Mouse (Mus musculus) ovary, postnatal 14 days (tissue): ENCODE results near the gene Gpr68.

Experiments used
- DNase-seq: peaks from one replicate; pipeline ENCODE4 v3.0.0; 2022; ENCODE audit warnings: low spot score

Gpr68 gene

DNA sequence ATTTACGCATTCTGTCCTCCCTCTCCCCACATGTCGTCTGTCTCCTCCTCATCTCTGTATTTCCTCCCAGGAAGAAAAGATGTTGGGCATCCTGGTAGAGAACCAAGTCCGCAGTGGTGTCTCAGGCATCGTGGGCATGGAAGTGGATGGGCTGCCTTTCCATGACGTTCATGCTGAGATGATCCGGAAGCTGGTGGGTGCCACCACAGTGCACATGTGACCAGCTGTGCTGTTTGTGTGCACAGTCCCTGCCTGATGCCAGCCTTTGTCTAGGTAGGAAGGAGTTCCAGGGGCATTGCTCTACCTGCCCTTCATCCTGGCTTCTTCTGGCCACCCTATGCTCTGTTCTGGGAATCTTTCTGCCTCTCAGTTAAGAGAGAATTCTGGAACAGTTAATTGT lies 36.8 kb downstream of the Gpr68 start:
- DNase-seq: no peak

DNA sequence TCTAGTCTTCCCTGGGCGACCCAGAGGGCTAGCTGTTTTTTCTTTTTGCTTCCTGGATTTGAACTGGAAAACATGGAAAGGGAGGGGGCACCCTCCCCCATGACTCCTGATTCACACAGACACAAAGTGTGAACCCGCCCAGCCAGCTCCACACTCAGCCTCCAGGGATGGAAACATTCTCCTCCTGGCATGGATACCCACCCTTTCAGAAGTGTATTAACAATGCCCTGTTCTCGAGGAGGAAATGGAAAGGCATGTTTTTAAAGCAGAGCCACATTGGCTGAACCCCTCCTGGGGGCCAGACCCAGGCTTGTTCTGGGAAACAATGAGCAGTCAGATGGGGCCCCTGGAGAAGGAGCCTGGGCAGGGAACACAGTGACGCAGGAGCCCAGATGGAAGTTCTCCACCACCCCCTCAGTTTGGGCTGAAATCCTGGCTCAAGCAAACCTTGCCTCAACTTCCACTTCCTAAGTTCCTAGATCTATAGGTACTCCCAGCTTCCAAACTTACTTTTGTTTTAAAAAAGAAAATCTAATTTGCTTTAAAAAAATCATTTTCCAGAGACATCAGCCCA lies 39.9 kb downstream of the Gpr68 start:
- DNase-seq: no peak

DNA sequence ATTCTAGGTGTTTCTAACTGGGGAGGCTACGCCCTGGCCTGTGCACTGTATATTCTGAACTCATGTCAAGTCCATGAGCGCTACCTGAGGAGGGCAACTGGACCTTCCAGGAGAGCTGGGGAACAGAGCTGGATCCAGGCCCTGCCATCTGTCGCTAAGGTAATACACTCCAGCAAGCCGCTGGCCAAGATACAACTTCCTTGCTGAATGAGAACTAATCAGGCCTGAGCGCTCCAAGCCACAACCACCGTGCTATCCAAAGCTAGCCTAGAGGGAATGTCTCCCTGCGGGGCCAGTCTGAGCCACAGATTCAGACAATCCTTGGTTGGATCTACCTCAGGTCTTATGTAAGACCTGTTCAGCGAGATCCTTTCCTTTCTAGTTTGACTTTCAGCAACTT lies 40.9 kb downstream of the Gpr68 start:
- DNase-seq: no peak

DNA sequence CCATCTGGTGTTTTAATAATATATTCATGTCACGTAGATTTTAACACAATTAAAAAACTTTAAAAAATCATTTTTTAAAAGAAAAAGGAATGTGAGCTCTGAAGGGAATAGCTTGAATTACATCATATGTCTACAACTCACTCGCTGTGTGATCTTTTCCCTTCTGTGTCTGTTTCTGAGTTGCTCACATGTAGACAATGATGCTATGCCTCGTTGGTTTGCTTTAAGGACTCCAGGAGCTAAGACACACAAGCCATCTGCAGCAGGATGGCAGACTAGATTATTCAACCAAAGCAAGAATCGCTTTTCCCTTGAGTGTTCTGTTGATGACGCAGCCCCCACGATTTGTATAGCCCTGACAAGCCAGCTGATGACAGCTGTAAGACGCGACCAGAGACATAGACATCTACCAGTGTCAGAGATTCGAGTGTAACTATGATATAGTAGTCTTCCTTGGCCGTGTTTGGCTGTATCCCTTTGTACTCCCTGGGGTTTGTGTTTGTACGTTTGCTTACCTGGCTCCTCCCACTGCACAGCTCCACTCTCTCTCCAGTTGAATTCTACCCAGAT lies 42.4 kb downstream of the Gpr68 start:
- no peak for DNase-seq

DNA sequence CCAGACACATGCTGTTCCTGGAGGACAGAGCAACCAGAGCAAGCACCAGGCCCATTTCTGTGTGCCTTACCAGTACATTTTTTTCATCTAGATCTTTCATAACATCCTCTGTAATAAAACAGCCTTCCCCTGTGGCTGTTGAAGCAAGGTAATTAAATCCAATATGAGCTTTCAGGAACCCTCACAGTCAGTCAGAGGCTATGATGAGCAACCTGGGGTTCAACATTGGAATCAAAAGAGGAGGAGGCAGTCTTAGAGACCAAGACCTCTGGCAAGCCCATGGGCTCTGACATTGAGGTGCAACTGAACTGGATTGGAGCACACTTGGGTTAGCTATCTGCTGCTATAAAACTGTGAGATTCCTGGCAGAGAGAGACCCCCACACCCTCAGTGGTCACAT lies 42.9 kb downstream of the Gpr68 start:
- DNase-seq: no peak

DNA sequence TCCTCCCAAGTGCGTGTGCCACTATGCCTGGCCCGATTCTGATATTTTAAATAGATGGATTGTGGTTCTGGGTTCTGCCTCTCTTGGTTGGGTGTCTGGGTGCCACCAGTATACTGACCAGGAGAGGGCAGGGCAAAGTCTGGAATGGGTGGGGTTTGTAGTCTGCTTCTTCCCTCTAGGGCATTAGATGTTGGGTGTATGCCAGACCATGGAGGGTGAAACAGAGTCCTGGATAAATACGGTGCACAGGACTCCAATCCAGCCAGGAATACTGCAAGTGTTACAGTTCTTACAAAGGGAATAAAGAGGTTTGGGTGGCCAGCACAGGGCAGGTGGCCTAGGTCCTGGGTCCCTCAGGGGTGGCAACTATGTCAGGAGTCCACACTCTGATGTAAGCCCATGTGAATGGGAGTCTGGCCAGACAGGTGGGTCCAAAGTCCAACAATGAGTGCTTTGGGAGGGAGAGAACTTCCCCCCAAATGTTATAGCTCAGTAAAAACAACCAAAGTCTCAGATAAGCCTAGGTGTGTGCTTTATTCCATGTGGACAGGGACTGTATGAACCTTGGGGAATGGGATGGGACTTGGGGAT lies 45.0 kb downstream of the Gpr68 start:
- no peak for DNase-seq

DNA sequence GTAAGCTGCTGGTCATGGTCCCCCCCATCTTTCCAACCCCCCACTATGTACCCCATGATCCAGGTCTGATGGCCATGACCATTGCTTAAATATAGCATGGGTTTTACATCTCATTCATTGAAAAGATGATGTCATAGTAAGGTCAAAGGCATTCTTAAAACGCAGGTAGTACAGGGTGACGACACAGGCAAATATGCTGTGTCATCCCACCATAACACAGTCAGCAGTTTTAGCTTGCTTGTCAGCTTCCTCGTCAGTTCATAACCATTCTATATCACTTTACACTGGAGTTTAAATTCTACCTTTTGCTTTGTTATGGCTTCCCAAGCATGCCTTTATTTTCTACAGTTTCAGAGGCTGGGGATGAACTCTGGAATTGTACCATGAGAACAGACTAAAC lies 45.7 kb downstream of the Gpr68 start:
- DNase-seq: no peak

DNA sequence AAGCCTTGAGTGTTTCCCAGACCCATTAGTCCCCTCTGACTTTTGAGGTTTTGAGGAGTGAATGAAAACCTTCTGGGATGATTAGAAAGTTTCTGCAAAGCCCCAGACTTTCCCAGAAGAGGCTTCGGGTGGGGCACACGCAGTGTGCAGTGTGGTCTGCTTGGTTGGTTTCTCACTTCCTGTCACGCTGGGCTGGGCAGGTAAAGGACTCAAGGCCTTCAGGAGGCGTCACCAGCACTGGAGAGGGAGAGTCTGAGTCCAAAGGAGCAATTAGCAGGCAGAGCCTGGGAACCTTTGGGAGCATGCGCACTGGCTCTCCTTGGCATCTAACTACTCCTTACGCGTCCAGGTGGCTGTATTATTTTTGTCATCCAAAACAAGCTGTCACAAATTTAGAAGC lies 50.2 kb downstream of the Gpr68 start:
- no peak for DNase-seq

DNA sequence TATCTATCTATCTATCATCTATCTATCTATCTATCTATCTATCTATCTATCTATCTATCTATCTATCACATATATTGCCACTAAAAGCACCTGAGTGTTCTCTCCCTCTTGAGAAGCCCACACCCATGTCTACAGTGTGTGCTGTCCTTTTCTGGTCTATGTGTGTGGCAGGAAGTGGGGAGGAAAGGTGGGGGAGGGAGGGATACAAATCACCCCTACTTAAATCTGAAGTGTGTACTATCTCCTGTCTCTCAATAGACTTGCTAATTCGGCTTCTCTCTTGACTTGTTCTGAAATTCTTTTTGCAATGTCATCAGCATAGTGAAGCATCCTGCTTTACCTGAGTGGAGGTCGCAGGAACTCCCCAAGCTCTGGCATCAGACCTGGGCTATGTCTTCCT lies 51.7 kb downstream of the Gpr68 start:
- no peak for DNase-seq

DNA sequence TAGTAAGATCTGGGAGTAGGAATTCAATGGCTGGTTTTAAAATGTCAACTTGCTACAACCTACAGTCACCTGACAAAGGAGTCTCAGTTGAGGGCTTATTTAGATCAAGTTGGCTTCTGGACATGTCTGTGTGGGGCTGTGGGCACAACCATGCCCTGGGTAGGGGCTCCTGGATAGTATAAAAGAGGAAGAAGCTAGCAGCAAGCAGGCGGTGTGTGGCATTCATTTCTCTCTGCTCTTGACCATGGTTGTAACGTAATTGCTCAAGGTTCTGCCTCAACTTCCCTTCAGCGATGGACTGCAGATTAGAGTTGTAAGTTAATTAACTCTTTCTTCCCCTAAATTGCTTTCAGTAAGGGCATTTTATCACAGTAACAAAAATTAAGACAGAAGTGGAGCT lies 55.6 kb downstream of the Gpr68 start:
- DNase-seq: no peak

DNA sequence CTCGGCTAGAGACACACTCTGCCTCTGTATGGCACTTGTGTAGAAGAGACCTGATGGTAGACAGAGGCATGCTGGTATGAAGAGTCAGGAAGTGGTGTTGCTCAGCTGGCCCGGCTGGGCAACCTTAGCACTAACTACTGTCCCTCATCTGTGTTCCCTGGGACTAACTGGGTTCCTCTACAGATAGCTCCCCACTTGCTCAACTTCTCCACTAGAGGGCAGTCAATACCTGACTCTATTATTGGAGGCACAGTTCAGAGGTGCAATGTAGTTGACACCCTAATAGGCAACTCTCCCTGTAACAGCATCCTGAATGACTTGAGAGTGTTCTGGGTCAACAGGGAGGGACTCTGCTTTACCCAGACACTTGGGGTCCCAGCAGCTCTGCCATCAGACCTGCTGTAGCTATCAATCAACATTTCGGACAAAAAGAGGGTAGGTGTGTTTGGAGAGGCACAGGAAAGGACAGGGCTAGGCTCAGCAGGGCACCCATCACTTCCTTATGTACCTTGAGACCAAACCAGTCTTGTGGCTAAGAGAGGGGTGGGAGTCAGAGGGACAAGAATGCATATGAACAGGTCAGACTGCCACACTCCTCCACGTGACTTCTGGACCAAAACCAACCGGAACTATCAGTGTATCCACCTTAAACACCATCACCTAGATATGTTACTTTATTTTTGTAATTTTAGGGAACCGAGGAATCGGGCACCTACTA lies 58.4 kb downstream of the Gpr68 start:
- peak; percentile 49 for DNase-seq

DNA sequence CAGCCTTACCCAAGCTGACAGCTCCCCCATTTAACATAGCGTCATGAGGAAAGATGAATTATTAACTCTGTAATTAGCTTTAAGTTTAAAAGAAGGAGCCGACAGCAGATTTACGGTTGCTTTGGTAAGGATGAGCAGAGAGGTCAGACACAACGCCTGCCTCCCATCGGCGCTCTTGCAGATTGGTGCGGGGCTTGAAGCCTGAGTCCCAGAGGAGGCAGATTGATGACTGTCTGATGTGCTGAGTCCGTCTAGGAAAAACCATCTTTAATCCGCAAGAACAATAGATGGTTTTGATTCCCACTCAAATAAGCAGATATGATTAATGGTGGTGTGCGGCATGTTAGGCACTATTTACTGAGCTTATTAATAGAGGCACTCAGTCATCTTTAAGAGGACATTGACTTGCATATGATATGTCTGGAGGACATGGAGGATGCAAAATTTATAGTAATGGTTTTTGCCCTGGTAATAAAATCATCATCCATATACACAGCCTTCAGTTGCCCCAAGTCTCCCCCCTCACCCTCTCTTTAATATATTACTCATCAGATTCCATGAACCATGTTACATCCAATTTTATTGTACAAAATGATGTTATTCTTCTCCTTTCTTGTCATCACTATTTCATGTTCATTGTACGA lies 60.4 kb downstream of the Gpr68 start:
- no peak for DNase-seq

DNA sequence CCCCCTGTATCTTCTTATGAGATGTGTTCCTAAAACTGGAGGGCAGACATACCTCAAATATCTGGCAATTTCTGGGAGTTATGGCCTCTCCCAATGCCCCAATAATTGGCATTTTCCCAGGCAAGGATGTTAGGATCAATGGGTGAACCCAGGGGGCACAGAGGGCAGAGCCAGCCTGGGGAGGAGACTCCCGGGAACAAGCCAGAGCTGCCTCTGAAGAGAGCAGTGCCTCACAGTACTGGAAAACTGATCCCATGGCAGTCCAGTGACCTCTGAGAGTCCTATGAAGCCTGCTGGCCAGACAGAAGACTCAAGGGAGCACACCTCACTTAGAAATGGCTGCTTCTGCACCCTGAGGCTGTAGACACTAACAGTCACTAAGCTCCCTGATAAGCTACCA lies 61.4 kb downstream of the Gpr68 start:
- no peak for DNase-seq

DNA sequence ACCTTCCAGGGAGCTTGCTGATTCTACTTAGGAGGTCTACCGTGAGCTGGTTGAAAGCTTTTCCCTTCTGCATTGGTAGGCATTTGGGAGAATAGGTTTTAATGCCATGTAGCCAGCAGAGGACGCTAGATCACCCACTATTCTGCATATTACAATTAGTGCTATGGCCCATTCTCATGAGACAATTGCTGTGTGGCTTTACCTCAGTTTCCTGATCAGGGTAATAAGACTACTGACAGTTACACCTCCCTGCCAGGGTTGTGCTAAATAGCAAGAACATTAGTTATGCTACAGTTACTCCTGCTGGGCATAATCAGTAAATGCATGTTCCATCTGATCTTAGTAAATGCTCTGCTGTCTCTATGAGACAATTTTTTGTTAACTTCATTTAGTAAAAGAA lies 62.2 kb downstream of the Gpr68 start:
- DNase-seq: no peak

DNA sequence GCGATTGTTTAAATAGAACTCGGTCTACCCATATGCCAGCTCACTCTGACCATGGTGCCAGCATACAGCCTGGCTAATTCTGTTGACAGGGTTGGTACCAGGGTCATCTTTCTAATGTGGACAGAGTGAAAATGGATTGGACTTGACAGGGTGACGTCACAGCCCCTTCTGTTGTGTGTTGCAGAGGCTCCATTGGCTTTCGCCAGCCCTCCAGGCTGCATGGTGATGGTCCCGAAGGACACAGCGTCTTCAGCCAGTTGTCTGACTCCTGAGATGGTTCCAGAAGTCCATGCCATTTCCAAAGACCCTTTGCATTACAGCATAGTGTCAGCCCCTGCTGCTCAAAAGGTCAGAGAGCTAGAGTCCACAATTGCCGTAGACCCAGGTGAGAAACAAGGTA lies 63.5 kb downstream of the Gpr68 start:
- no peak for DNase-seq

DNA sequence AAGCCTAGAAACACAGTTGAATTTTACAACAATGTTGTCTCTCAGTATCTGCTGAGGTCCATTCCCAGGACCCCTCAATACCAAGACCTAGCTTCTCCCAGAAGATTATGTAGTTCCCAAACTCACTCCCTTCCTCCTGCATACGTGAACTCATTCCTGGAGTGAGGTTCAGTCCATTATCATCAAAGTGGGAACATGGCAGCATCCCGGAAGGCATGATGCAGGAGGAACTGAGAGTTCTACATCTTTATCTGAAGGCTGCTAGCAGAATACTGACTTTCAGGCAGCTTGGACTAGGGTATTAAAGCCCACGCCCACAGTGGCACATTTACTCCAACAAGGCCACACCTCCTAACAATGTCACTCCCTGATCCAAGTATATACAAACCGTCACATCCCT lies 64.8 kb downstream of the Gpr68 start:
- DNase-seq: no peak

DNA sequence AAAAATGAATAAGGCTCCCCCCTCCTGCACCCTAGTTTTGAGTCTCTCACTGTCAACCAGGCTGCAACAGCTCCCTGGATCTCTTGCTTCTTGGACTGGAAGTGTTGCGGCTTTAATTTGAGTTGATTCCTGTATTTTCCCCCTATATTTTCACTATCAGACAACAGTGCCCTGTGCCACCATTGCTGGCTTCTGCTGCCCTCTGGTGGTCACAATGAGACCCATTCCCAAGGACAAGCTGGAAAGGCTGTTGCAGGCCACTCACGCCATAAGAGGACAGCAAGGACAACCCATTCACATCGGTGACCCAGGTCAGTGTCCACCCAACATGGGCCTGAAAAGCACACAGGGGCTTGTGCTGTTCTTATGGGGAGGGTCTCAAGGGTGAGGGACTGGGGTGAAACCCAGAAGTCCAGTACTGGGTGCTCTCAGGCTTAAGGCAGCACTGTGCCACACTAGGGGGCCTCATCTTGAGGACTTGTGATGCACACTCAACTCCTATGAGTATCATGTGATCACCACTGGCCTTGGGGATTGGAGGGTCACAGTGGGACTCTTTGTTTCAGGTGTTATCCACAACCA lies 66.7 kb downstream of the Gpr68 start:
- DNase-seq: peak; percentile 80

DNA sequence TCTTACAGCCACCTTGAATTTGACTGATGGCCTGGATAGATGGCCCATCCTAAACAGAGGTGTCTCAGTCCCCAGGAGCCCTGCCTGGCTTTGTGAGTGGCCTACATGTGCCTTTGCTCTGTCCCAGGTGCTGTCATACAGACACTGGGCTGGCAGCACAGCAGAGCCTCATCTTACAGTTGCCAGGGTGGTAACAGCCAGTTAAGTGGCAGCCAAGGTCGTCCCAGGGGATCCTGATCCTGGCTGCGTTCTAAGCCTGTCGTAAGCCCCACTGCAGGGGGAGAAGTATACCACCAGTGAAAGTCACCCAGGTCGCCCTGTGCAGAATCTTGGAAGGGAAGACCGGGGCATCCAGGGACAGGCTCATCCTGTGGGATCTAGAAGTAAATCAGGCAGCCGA lies 68.1 kb downstream of the Gpr68 start:
- DNase-seq: no peak

DNA sequence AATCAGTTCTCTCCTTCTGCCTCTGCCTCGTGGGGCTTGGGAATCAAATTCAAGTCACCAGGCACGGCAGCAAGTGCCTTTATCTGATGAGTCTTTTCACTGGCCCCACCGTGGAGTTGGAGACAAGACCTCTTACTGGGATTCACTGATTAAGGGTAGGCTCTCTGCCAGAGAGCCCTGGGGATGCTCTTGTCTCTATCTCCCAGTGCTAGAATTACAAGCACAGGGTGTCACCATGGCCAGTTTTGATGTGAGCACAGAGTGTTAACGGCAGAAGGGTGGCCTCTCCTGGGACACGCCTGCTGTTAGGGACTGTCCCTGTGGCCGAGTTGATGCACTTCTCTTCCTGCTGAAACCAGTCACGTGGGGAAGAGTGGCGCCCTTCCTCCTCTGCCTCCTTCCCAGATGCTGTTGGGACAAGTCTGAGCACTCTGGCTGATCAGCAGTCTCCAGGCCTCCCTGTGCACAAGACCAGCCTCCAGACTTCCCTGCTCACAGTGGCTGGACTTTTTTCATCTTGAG lies 68.9 kb downstream of the Gpr68 start:
- DNase-seq: no peak

DNA sequence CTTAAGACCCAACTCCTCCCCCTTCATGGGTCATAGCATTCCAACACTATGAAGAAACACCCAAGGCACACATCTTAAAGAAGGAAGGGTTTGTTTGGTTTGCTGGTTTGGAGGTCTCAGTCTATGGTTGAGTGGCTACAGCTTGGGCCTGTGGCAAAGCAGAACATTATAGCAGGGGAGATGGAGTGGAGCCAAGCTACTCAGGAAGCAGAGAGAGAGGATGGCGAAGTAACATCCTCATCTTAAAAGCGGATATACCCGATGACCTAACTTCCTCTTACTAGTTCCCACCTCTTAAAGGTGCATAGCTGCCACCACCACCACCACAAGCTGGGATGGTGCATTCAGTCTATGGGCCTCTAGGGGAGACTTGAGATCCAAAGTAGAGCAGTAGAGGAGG lies 70.8 kb downstream of the Gpr68 start:
- DNase-seq: no peak

DNA sequence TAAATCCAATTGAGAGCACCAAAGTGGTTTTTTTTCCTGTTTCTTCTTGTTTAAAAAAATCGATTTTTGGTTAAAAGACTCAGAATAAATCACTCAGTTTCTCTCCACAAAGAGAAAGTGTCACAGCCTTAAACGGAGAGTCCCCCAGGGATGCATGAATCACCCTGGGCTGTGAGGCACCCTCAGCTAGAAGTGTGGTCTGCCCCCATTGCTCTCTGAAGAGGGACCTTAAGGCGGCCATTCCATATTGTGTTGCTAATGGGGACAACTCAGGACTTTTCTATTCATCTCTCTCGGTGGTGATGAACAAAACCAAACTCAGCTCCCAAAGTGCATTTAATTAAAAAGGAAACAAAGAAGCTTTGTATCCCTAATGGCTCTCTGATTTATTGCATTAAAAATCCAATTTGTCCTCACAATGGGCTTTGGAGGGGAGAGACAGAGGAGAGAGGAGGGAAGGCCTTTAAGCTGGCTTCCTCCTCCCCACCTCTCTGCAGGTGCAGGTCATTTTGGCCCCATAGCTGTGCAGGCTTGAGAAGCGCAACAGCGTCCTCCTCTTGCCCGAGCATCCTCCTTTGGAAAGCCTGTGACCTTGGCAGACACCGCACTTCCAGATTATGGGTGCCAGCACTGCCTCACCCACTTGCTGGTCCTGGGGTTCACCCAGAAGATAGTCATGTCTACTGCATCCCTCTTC lies 76.2 kb downstream of the Gpr68 start:
- no peak for DNase-seq

DNA sequence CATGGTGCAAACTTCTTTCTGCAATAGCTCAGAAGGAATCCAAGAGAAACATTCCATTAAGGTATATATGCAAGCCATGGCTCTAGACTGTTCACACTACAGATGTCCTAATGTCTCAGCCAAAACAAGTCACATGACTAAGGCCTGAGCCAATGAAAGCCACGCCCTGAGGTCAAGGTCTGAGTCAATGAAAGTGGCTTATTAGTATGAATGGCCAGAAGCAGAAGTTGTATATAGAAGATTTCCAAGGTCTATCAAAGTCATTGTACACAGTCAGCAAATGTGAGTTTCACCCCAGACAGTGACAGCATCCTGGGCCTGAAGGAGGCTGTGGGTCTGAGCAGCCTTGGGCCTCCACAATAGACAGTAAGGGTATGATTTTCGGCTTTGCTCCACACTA lies 77.0 kb downstream of the Gpr68 start:
- DNase-seq: no peak
